Mouse (Mus musculus): ENCODE measurements at regions not wholly inside any gene's neighbourhood (a gene's known extent, or its start where the extent isn't known, plus 50 kb on each side); places are given as distances from the start of the nearest gene placed in this dataset.
"Not testable (repeated sequence)": the region's sequence is repeated elsewhere in the genome, so short reads cannot be mapped to it uniquely, and the experiment has no call there.

GRCm38 (mm10) chr15:91916946-91917345 is 78.9 kb downstream of the Smgc start:
- DNase-seq = no peak

GRCm38 (mm10) chr15:91917877-91918276 is 79.8 kb downstream of the Smgc start:
- no peak for DNase-seq

- no peak for DNase-seq
These were observed 86.5 kb downstream of the Smgc start for GRCm38 (mm10) chr15:91924542-91924941.

GRCm38 (mm10) chr15:91927492-91927891 is 89.4 kb downstream of the Smgc start:
- DNase-seq = no peak

- no peak for DNase-seq
These were observed 90.4 kb downstream of the Smgc start for GRCm38 (mm10) chr15:91928511-91928910.

- no peak for DNase-seq
These were observed 93.7 kb upstream of the Cntn1 start for GRCm38 (mm10) chr15:91957273-91957672.

- no peak for DNase-seq
These were observed 85.8 kb upstream of the Cntn1 start for GRCm38 (mm10) chr15:91965172-91965571.

GRCm38 (mm10) chr15:91969378-91969777 is 81.6 kb upstream of the Cntn1 start:
- DNase-seq = peak; percentile 11

- no peak for DNase-seq
These were observed 79.6 kb upstream of the Cntn1 start for GRCm38 (mm10) chr15:91971411-91971810.

GRCm38 (mm10) chr15:91971846-91972245 is 79.1 kb upstream of the Cntn1 start:
- no peak for DNase-seq

GRCm38 (mm10) chr15:91975606-91976005 is 75.4 kb upstream of the Cntn1 start:
- DNase-seq = no peak

GRCm38 (mm10) chr15:91983186-91983585 is 67.8 kb upstream of the Cntn1 start:
- DNase-seq = not testable (repeated sequence)

- DNase-seq = no peak
These were observed 50.9 kb upstream of the Cntn1 start for GRCm38 (mm10) chr15:92000086-92000485.
